ENCODE assay signal across 8 mouse cellular contexts in the genomic region with DNA sequence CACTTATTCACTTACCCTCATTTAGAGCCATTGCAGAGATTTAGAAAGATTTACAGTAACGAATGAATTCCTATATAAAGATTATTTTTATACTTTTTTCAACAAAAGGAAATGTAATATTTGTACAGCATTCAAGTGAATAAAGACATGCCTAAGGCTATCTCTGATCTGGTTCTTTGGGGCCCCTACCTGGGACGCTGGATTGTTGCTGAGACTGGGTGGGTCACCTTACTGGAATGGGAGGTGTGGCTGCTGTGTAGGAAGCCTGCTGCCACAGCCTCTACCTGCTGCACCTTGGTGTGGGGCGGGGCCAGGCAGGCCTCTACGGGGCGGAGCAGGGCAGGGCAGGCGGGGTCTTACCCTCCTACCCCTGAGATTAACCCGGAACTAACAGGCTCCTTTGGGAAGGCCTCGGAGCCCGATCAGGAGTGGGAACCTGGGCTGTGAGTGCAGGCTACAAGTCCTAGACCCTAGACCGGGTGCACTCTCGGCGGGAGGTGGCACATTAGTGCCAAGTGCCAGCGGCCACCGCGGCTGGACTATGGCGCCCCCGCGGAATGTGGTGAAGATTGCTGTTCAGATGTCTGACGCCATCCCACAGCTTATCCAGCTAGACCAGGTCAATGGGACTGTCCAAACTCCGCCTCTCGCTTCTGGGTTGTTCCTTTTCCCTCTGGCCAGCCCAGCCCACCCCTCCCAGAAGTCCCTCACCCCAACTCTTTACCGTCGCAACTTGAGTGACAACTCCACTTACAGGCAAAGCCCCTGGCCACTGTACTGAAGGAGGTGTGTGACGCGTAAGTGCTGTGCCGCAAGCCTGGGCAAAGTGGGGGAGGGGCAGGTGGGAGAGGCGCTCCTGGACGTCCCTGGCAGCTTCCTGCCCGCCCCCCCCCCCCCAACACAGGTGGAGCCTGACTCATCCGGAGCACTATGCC. TPM values are rescaled to one million over a fixed set of nuclear protein-coding genes. Genes with fewer than 3 reads are reported as not detected.
DNase-seq lines count a peak whose midpoint lies in the region; ATAC-seq and TF ChIP-seq lines count a peak whose summit lies in the region.

A gene (plus strand): TSS at position 391 of the 935 bp plus-strand sequence.

- no peaks in the 10 kb centered on the region for H3K9me3 ChIP-seq in forebrain, embryonic 10.5 days
- H3K9me3 ChIP-seq in hindbrain, embryonic 16.5 days (ENCODE audit: control insufficient read depth, low read length) = no peaks in the 10 kb centered on the region
- H3K9me3 ChIP-seq in limb, embryonic 13.5 days = no peaks in the 10 kb centered on the region
- H3K9me3 ChIP-seq in midbrain, embryonic 11.5 days (ENCODE audit: control insufficient read depth, low read length) = no peaks in the 10 kb centered on the region

- peak within 1 kb of the TSS; percentile 61 for H3K9ac ChIP-seq in heart, adult 2 months (ENCODE audit: low read depth, low read length)
- peak within 1 kb of the TSS; percentile 54 for H3K9ac ChIP-seq in hindbrain, embryonic 16.5 days (ENCODE audit: low read depth, low read length)
- H3K9ac ChIP-seq in limb, embryonic 13.5 days = peak within 1 kb of the TSS; percentile 58
- no peak within 1 kb of the TSS for H3K9ac ChIP-seq in midbrain, embryonic 11.5 days (ENCODE audit: low read length)

- no peaks in the 10 kb centered on the region for H3K27me3 ChIP-seq in heart, adult 2 months (ENCODE audit: control insufficient read depth, insufficient read depth, low read length)
- no peaks in the 10 kb centered on the region for H3K27me3 ChIP-seq in forebrain, embryonic 10.5 days (ENCODE audit: poor library complexity, severe bottlenecking)
- no peaks in the 10 kb centered on the region for H3K27me3 ChIP-seq in hindbrain, embryonic 16.5 days (replicated peaks; ENCODE audit: control insufficient read depth, insufficient read depth, low read length)
- no peaks in the 10 kb centered on the region for H3K27me3 ChIP-seq in limb, embryonic 13.5 days
- no peaks in the 10 kb centered on the region for H3K27me3 ChIP-seq in midbrain, embryonic 11.5 days (ENCODE audit: control insufficient read depth, insufficient read depth, low read length)

- DNase-seq in heart, adult 2 months = peak; percentile 42 to 46
- no peak for DNase-seq in heart, adult 9 months (ENCODE audit: low spot score in 2 of 2)
- DNase-seq in brain, embryonic 14.5 days (ENCODE audit: low read depth) = peak; percentile 40
- peak; percentile 52 for DNase-seq in forebrain, embryonic 10.5 days (ENCODE audit: extremely low spot score, low spot score)
- peak; percentile 91 for DNase-seq in midbrain, embryonic 11.5 days (ENCODE audit: low spot score, missing footprints)
- peak; percentile 78 for DNase-seq in testis, postnatal 10 days (ENCODE audit: low spot score)

- TF ChIP-seq CTCF in heart, adult 2 months (IDR thresholded peaks at IDR 0.05) = no peak
- TF ChIP-seq CTCF in brain, embryonic 14.5 days (IDR thresholded peaks at IDR 0.05; ENCODE audit: borderline replicate concordance, extremely low read depth, insufficient read depth, insufficient read length) = no peak

- intact Hi-C loops in heart, adult 2 months (cut with DNase I) = no loop called here

- peak within 1 kb of the TSS; percentile 15; the same call in 1 of the 2 replicates for H3K4me3 ChIP-seq in heart, adult 2 months
- H3K4me3 ChIP-seq in forebrain, embryonic 10.5 days = peak within 1 kb of the TSS; percentile 43
- H3K4me3 ChIP-seq in hindbrain, embryonic 16.5 days (ENCODE audit: low read length) = peak within 1 kb of the TSS; percentile 23
- H3K4me3 ChIP-seq in limb, embryonic 13.5 days = peak within 1 kb of the TSS; percentile 40
- no peak within 1 kb of the TSS; the same call in 1 of the 2 replicates for H3K4me3 ChIP-seq in midbrain, embryonic 11.5 days (ENCODE audit: low read depth, low read length)

- H3K36me3 ChIP-seq in heart, adult 2 months (ENCODE audit: control insufficient read depth, insufficient read depth, low read length) = no peaks in the 10 kb centered on the region
- peaks cover 91% of the 10 kb centered on the region for H3K36me3 ChIP-seq in forebrain, embryonic 10.5 days (replicated peaks)
- peaks cover 29% of the 10 kb centered on the region for H3K36me3 ChIP-seq in hindbrain, embryonic 16.5 days (ENCODE audit: control insufficient read depth, insufficient read depth, low read length)
- peaks cover 82% of the 10 kb centered on the region for H3K36me3 ChIP-seq in limb, embryonic 13.5 days
- peaks cover 21% of the 10 kb centered on the region for H3K36me3 ChIP-seq in midbrain, embryonic 11.5 days (ENCODE audit: control insufficient read depth, insufficient read depth, low read length)

- H3K79me2 ChIP-seq in heart, adult 2 months (replicated peaks; ENCODE audit: control insufficient read depth, insufficient read depth, low read length) = no peaks in the 10 kb centered on the region

- no peak for TF ChIP-seq POLR2A in heart, adult 2 months (IDR thresholded peaks at IDR 0.05; ENCODE audit: insufficient read depth, low read depth, low read length)
- TF ChIP-seq POLR2A in brain, embryonic 14.5 days (IDR thresholded peaks at IDR 0.05; ENCODE audit: borderline replicate concordance, extremely low read depth, insufficient read depth, insufficient read length, poor library complexity, severe bottlenecking) = no peak

- H3K4me1 ChIP-seq in heart, adult 2 months (ENCODE audit: control insufficient read depth, insufficient read depth, low read length) = peaks cover 2% of the 10 kb centered on the region
- peaks cover 23% of the 10 kb centered on the region for H3K4me1 ChIP-seq in forebrain, embryonic 10.5 days
- H3K4me1 ChIP-seq in hindbrain, embryonic 16.5 days (ENCODE audit: control insufficient read depth, insufficient read depth, low read depth, low read length) = peaks cover 16% of the 10 kb centered on the region
- H3K4me1 ChIP-seq in limb, embryonic 13.5 days = peaks cover 24% of the 10 kb centered on the region
- H3K4me1 ChIP-seq in midbrain, embryonic 11.5 days (ENCODE audit: control insufficient read depth, insufficient read depth, low read length) = peaks cover 8% of the 10 kb centered on the region

- ATAC-seq in hindbrain, embryonic 16.5 days = peak; percentile 57
- peak; percentile 77 for ATAC-seq in limb, embryonic 13.5 days (ENCODE audit: low FRiP score, low read depth)
- ATAC-seq in midbrain, embryonic 11.5 days (ENCODE audit: low FRiP score) = peak; percentile 65

- H3K27ac ChIP-seq in heart, adult 2 months = 0 out of 2 replicates have a peak within 1 kb of the TSS, but pooled peaks have one; percentile 1
- H3K27ac ChIP-seq in forebrain, embryonic 10.5 days = peak within 1 kb of the TSS; percentile 75
- H3K27ac ChIP-seq in hindbrain, embryonic 16.5 days (ENCODE audit: low read depth, low read length) = no peak within 1 kb of the TSS; the same call in 1 of the 2 replicates
- peak within 1 kb of the TSS; percentile 70 for H3K27ac ChIP-seq in limb, embryonic 13.5 days
- H3K27ac ChIP-seq in midbrain, embryonic 11.5 days (ENCODE audit: low read depth, low read length) = 0 out of 2 replicates have a peak within 1 kb of the TSS, but pooled peaks have one; percentile 20

- 9% methylated on average over 29 of the region's 30 CpGs for WGBS in heart, adult 2 months
- WGBS in forebrain, embryonic 10.5 days = 8% methylated on average over 30 of the region's 30 CpGs
- WGBS in hindbrain, embryonic 16.5 days = 9% methylated on average over 27 of the region's 30 CpGs
- WGBS in limb, embryonic 13.5 days = 4% methylated on average over 29 of the region's 30 CpGs
- WGBS in midbrain, embryonic 11.5 days = 9% methylated on average over 28 of the region's 30 CpGs

- no peak for TF ChIP-seq EP300 in heart, adult 2 months (IDR thresholded peaks at IDR 0.05; ENCODE audit: insufficient read depth, low read depth, low read length)

- peak within 1 kb of the TSS; percentile 53 for H3K4me2 ChIP-seq in hindbrain, embryonic 16.5 days (ENCODE audit: low read length)
- peak within 1 kb of the TSS; percentile 72 for H3K4me2 ChIP-seq in limb, embryonic 13.5 days (replicated peaks)
- H3K4me2 ChIP-seq in midbrain, embryonic 11.5 days = peak within 1 kb of the TSS; percentile 14

RNA-seq across cellular contexts. Expression of the gene that starts here (rescaled TPM):
- under 1 TPM; 0.70 to 0.73 TPM for total RNA-seq in heart, adult 2 months (2021)
- polyA plus RNA-seq in heart, adult 2 months (2012; rRNA removed) = 2.8 and 3.5 TPM in 2 replicates
- polyA plus RNA-seq in brain, embryonic 14.5 days (2012; rRNA removed) = 2.3 TPM in 2 replicates
- polyA plus RNA-seq in forebrain, embryonic 10.5 days (2016; fragmentation: Nextera tagmentation; extraction: Ambion mirVana) = 1.8 and 1.9 TPM in 2 replicates
- 1.5 and 1.6 TPM in 2 replicates for polyA plus RNA-seq in hindbrain, embryonic 16.5 days (2015; fragmentation: Nextera tagmentation; extraction: Ambion mirVana)
- 3.9 and 5.1 TPM in 2 replicates for polyA plus RNA-seq in limb, embryonic 13.5 days (2015; fragmentation: Nextera tagmentation; extraction: Ambion mirVana)
- polyA plus RNA-seq in midbrain, embryonic 11.5 days (2014; fragmentation: Nextera tagmentation; extraction: Ambion mirVana) = 0.81 and 1.8 TPM in 2 replicates

Comparison
In these comparisons a context has a peak if more than half of its experiments do, and no peak if none do; other contexts are left out.
1. DNase-seq: peak in heart, adult 2 months (2 of 2), brain, embryonic 14.5 days (single experiment), forebrain, embryonic 10.5 days (single experiment), midbrain, embryonic 11.5 days (single experiment) and testis, postnatal 10 days (single experiment); none in heart, adult 9 months (0 of 2).
2. H3K4me2 ChIP-seq: peak in every context shown above with its lines; median percentile 72 in limb, embryonic 13.5 days; 53 in hindbrain, embryonic 16.5 days; 14 in midbrain, embryonic 11.5 days.
3. Peak in every context shown above with its lines, with median percentiles within 50 percentile points of each other: ATAC-seq.